ENCODE assay signal across 8 mouse cellular contexts in genomic region chr6:119220297-119220696, GRCm38 (mm10). TPM values are rescaled to one million over a fixed set of nuclear protein-coding genes. Genes with fewer than 3 reads are reported as not detected.
A peak's percentile ranks its signal among the peaks of the same experiment; 100 is the strongest.
DNase-seq lines count a peak whose midpoint lies in the region; ATAC-seq and TF ChIP-seq lines count a peak whose summit lies in the region.

No protein-coding gene starts in this region.

- H3K4me1 ChIP-seq in ES-E14 (ENCODE audit: control insufficient read depth in 2 of 2, insufficient read depth in 2 of 2, low read length in 2 of 2, poor library complexity in 1 of 2): no peaks in the 10 kb centered on the region
- no peaks in the 10 kb centered on the region for H3K4me1 ChIP-seq in kidney, postnatal 0 days (replicated peaks; ENCODE audit: insufficient read depth, low read length)
- H3K4me1 ChIP-seq in spleen, adult 2 months (ENCODE audit: control insufficient read depth, insufficient read depth, insufficient read length): no peaks in the 10 kb centered on the region

- peak; percentile 93 for TF ChIP-seq CTCF in kidney, postnatal 0 days (IDR thresholded peaks at IDR 0.05; ENCODE audit: low read depth)
- TF ChIP-seq CTCF in spleen, adult 2 months (IDR thresholded peaks at IDR 0.05; ENCODE audit: extremely low read depth, insufficient read depth, insufficient read length, insufficient replicate concordance): peak; percentile 75; the same call in 1 of the 2 replicates

- no peak for TF ChIP-seq POLR2A in spleen, adult 2 months (IDR thresholded peaks at IDR 0.05; ENCODE audit: low read depth, low read length)

- H3K27me3 ChIP-seq in kidney, postnatal 0 days (ENCODE audit: insufficient read depth, low read length): no peaks in the 10 kb centered on the region
- no peaks in the 10 kb centered on the region for H3K27me3 ChIP-seq in spleen, adult 2 months (ENCODE audit: control insufficient read depth, insufficient read depth, low read length)

- H3K9ac ChIP-seq in ES-E14 (ENCODE audit: insufficient read depth, low read depth, low read length, poor library complexity, severe bottlenecking): no peak overlapping the region
- no peak overlapping the region for H3K9ac ChIP-seq in kidney, postnatal 0 days (ENCODE audit: low read depth, low read length)

- intact Hi-C loops in heart, postnatal 25 days (cut with DNase I): loop anchor here (1.0 kb wide), 3 partner anchors 129 to 224 kb away; no protein-coding TSS in a partner anchor

- ATAC-seq in granulocyte monocyte progenitor cell, adult 5-6 weeks (replicated peaks; ENCODE audit: poor library complexity, severe bottlenecking): peak; percentile 91
- no peak; the same call in 1 of the 2 replicates for ATAC-seq in kidney, postnatal 0 days (replicated peaks; ENCODE audit: low FRiP score, low read depth)
- peak; percentile 85 for ATAC-seq in megakaryocyte progenitor cell, adult 5-6 weeks (replicated peaks; ENCODE audit: poor library complexity)

- no peaks in the 10 kb centered on the region for H3K9me3 ChIP-seq in ES-E14 (ENCODE audit: control insufficient read depth, insufficient read depth, low read depth, low read length)
- no peaks in the 10 kb centered on the region for H3K9me3 ChIP-seq in kidney, postnatal 0 days (replicated peaks; ENCODE audit: low read length)

- 46% methylated on average over 10 of the region's 10 CpGs for WGBS in kidney, postnatal 0 days
- 57% methylated on average over 10 of the region's 10 CpGs for WGBS in spleen, adult 2 months

- no peak overlapping the region for H3K4me2 ChIP-seq in kidney, postnatal 0 days (ENCODE audit: low read length)

- DNase-seq in heart, adult 11 months: peak; percentile 87
- no peak for DNase-seq in heart, postnatal 25 days (ENCODE audit: low spot score)
- DNase-seq in ES-E14 (ENCODE audit: low read depth, low spot score): peak; percentile 41
- peak; percentile 61 for DNase-seq in cerebellum, adult 9-11 months
- DNase-seq in kidney, postnatal 0 days (ENCODE audit: low spot score): peak; percentile 78
- peak in 1 of 2 experiments; percentile 27 for DNase-seq in spleen, adult 2 months (ENCODE audit: low read depth in 1 of 2, low spot score in 2 of 2)

- in situ Hi-C loops in ES-E14 (cut with MboI; ENCODE audit: low sequenced_read_pairs in 2 of 2, unreplicated experiment in 2 of 2): loop anchor here (5.0 to 10.0 kb wide), 2 partner anchors 112 to 125 kb away; partner anchors contain the start of gene Lrtm2 (in 1 of the 2)

- no peak overlapping the region for H3K27ac ChIP-seq in ES-E14 (ENCODE audit: insufficient read depth, low read depth, low read length, poor library complexity, severe bottlenecking)
- no peak overlapping the region for H3K27ac ChIP-seq in kidney, postnatal 0 days
- H3K27ac ChIP-seq in spleen, adult 2 months (ENCODE audit: insufficient read depth, low read length): no peak overlapping the region

- peaks cover 3% of the 10 kb centered on the region; the same call in 1 of the 2 replicates for H3K36me3 ChIP-seq in ES-E14 (ENCODE audit: control insufficient read depth, insufficient read depth, low read length, poor library complexity, severe bottlenecking)
- H3K36me3 ChIP-seq in kidney, postnatal 0 days (ENCODE audit: insufficient read depth, low read length): peaks cover 17% of the 10 kb centered on the region
- peaks cover 14% of the 10 kb centered on the region for H3K36me3 ChIP-seq in spleen, adult 2 months (ENCODE audit: control insufficient read depth, insufficient read depth, low read length)

- H3K4me3 ChIP-seq in ES-E14 (ENCODE audit: insufficient read depth in 1 of 2, low read depth in 1 of 2, low read length in 2 of 2, poor library complexity in 1 of 2, severe bottlenecking in 1 of 2): no peak overlapping the region
- no peak overlapping the region for H3K4me3 ChIP-seq in kidney, postnatal 0 days (replicated peaks; ENCODE audit: low read depth, low read length)
- H3K4me3 ChIP-seq in spleen, adult 2 months (ENCODE audit: extremely low read depth, insufficient read depth, insufficient read length): no peak overlapping the region

TF ChIP-seq in ES-E14, 5 proteins besides CTCF, POLR2A, EP300 and RAD21:
- TF ChIP-seq ZNF384 (IDR thresholded peaks at IDR 0.05; ENCODE audit: low read depth, low read length) (no peak), ZC3H11A (IDR thresholded peaks at IDR 0.05; ENCODE audit: borderline replicate concordance, low read depth, low read length) (peak; percentile 98)

RNA-seq across cellular contexts. Expression of gene Cacna2d4, which starts 16.0 kb away (rescaled TPM):
- not detected for total RNA-seq in heart, postnatal 25 days (2021)
- total RNA-seq in ES-E14 (2012; rRNA removed): 0.04 and 0.37 TPM in 2 replicates
- 0.19 TPM in 1 of 2 replicates, not detected in the other for total RNA-seq in granulocyte monocyte progenitor cell, adult 5-6 weeks (2014; fragmentation: Nextera tagmentation)
- 0.10 and 0.13 TPM in 2 replicates for total RNA-seq in granulocyte monocyte progenitor cell, adult 5-6 weeks (2017)
- not detected in 2 replicates for polyA plus RNA-seq in kidney, postnatal 0 days (2015; fragmentation: Nextera tagmentation; extraction: Ambion mirVana)
- 0.02 and 0.05 TPM in 2 replicates for total RNA-seq in megakaryocyte progenitor cell, adult 5-6 weeks (2015)
- 0.08 TPM in 1 of 2 replicates, not detected in the other for total RNA-seq in megakaryocyte progenitor cell, adult 5-6 weeks (2017)
- polyA plus RNA-seq in spleen, adult 2 months (2012; rRNA removed): 4.5 and 6.6 TPM in 2 replicates

RNA-seq across cellular contexts. Expression of gene Cacna1c, which starts 24.1 kb away (rescaled TPM):
- 100 to 1,000 TPM; 182 to 191 TPM for total RNA-seq in heart, postnatal 25 days (2021)
- 0.53 and 0.98 TPM in 2 replicates for total RNA-seq in ES-E14 (2012; rRNA removed)
- not detected in 2 replicates for total RNA-seq in granulocyte monocyte progenitor cell, adult 5-6 weeks (2014; fragmentation: Nextera tagmentation)
- total RNA-seq in granulocyte monocyte progenitor cell, adult 5-6 weeks (2017): not detected in 2 replicates
- polyA plus RNA-seq in kidney, postnatal 0 days (2015; fragmentation: Nextera tagmentation; extraction: Ambion mirVana): 1.1 and 1.3 TPM in 2 replicates
- total RNA-seq in megakaryocyte progenitor cell, adult 5-6 weeks (2015): not detected in 2 replicates
- 0.07 TPM in 1 of 2 replicates, not detected in the other for total RNA-seq in megakaryocyte progenitor cell, adult 5-6 weeks (2017)
- polyA plus RNA-seq in spleen, adult 2 months (2012; rRNA removed): 1.1 and 1.2 TPM in 2 replicates

RNA-seq across cellular contexts. Expression of gene Dcp1b, which starts 45.2 kb away (rescaled TPM):
- 1 to 10 TPM; 2.6 to 3.3 TPM for total RNA-seq in heart, postnatal 25 days (2021)
- 2.5 and 4.6 TPM in 2 replicates for total RNA-seq in ES-E14 (2012; rRNA removed)
- 12.2 and 12.8 TPM in 2 replicates for total RNA-seq in granulocyte monocyte progenitor cell, adult 5-6 weeks (2014; fragmentation: Nextera tagmentation)
- total RNA-seq in granulocyte monocyte progenitor cell, adult 5-6 weeks (2017): 8.6 and 10.3 TPM in 2 replicates
- 9.4 and 9.8 TPM in 2 replicates for polyA plus RNA-seq in kidney, postnatal 0 days (2015; fragmentation: Nextera tagmentation; extraction: Ambion mirVana)
- total RNA-seq in megakaryocyte progenitor cell, adult 5-6 weeks (2015): 12.3 and 12.8 TPM in 2 replicates
- total RNA-seq in megakaryocyte progenitor cell, adult 5-6 weeks (2017): 8.0 and 11.4 TPM in 2 replicates
- polyA plus RNA-seq in spleen, adult 2 months (2012; rRNA removed): 18.1 and 23.6 TPM in 2 replicates

Comparison
In these comparisons a context has a peak if more than half of its experiments do, and no peak if none do; other contexts are left out.
1. RNA of gene Cacna1c, which starts 24.1 kb away (total RNA-seq): 182 to 191 TPM in heart, postnatal 25 days; 0.53 to 0.98 TPM in ES-E14, not detected in granulocyte monocyte progenitor cell, adult 5-6 weeks and 0.07 TPM in megakaryocyte progenitor cell, adult 5-6 weeks; every median in the first group is over 10 times any median in the second.